Mouse (Mus musculus) liver, postnatal 0 days (tissue): ENCODE results near the gene Mctp1.

Source experiments
- CTCF ChIP-seq: sonication (generic); IDR thresholded peaks from 2 replicates; pipeline ENCODE4 v1.5.1; 2016; ENCODE audit warnings: antibody characterized with exemption, low read depth
- EP300 ChIP-seq: IDR thresholded peaks from 2 replicates; pipeline ENCODE4 v1.6.1; 2016; ENCODE audit warnings: antibody characterized with exemption, low read depth, mild to moderate bottlenecking

- no peak for TF ChIP-seq CTCF
- no peak for TF ChIP-seq EP300
Measured at GRCm38 (mm10) chr13:76609425-76609824, 225.1 kb downstream of the Mctp1 start.
